Mouse (Mus musculus): ENCODE measurements around the gene Sept10. TPM values are rescaled to one million over a fixed set of nuclear protein-coding genes. Genes with fewer than 3 reads are reported as not detected.

Gene Sept10
- polyA plus RNA-seq, 1 experiment = 30.1 TPM

DNA sequence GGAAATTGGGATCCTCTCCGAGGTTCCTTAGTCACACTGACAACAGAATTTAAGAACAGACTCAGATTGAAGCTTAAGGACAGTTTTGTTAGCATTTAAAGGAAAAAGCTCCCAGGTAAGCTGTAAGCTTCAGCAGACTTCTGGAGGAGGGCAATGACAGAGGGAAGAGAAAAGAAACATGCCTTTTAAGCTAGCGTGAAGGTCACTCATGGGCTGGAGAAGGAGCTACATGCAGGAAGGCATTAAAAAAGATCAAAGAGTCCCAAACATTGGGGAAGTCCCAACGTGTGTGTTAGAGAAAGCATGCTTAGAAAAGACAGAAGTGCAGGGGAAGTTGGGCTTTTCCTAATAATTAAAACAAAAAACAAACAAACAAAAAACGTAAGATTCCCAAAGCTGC, 14.2 kb upstream of the Sept10 start:
- TF ChIP-seq CTCF (IDR thresholded peaks at IDR 0.05; ENCODE audit: borderline replicate concordance, insufficient read depth, low read length) = no peak
- no peak for TF ChIP-seq POLR2A (IDR thresholded peaks at IDR 0.05; ENCODE audit: low read depth, low read length)
- Histone ChIP-seq H3K4me1 (ENCODE audit: control insufficient read depth, insufficient read depth, low read length) (no peaks in the 10 kb centered on the region), H3K27ac (ENCODE audit: insufficient read depth, low read length) (no peak overlapping the region), H3K4me3 (ENCODE audit: insufficient read depth, low read length) (no peak overlapping the region)

DNA sequence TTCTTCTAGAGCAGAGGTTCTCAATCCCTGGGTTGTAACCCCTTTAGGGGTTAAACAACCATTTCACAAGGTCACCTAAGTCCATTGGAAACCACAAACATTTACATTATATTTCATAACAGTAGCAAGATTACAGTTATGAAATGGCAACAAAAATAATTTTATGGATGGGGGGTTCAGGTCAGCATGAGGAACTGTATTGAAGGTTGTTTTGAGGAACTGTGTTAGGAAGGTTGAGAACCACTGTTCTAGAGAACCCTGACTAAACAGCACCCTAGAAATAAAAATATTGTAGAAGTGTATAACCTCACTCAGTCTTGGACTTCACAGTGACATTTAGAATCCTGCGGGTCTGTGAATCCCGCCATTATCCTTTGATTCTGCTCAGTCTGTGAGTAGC, 13.6 kb upstream of the Sept10 start:
- no peaks in the 10 kb centered on the region for H3K4me1 ChIP-seq (ENCODE audit: control insufficient read depth, insufficient read depth, low read length)

DNA sequence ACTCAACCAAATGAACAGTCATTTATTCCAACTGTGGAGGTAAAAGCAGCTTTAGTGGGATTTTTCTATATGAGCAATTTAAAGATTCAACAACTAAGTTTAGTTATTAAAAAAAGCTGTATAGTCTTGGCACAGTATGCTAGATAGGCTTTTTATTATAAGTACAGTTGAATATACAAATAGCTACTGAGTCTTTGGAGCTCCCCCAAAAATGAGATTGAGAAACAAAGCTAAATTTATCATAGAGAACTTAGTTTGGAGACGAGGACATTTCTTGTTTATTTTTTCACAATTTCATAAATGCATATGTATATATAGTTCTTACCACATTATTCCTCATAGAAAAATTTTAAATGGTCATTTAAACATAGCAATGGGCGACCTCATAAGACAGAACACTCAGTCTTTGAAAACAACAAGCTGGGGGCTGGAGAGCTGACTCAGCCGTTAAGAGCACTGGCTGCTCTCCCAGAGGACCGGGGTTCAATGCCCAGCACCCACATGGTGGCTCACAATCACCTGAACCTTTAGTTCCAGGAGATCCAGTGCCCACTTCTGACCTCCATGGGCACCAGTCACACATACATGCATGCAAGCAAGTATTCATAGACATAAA, 7.7 kb upstream of the Sept10 start:
- TF ChIP-seq CTCF (IDR thresholded peaks at IDR 0.05; ENCODE audit: borderline replicate concordance, insufficient read depth, low read length) (no peak), POLR2A (IDR thresholded peaks at IDR 0.05; ENCODE audit: low read depth, low read length) (no peak)
- Histone ChIP-seq H3K4me3 (ENCODE audit: insufficient read depth, low read length) (no peak overlapping the region), H3K27ac (ENCODE audit: insufficient read depth, low read length) (no peak overlapping the region), H3K4me1 (ENCODE audit: control insufficient read depth, insufficient read depth, low read length) (no peaks in the 10 kb centered on the region)

More for the DNA sequence above, 13.6 kb upstream of the Sept10 start:
- no peak overlapping the region for H3K27ac ChIP-seq (ENCODE audit: insufficient read depth, low read length)
- no peak overlapping the region for H3K4me3 ChIP-seq (ENCODE audit: insufficient read depth, low read length)
- TF ChIP-seq CTCF (IDR thresholded peaks at IDR 0.05; ENCODE audit: borderline replicate concordance, insufficient read depth, low read length) (no peak), POLR2A (IDR thresholded peaks at IDR 0.05; ENCODE audit: low read depth, low read length) (no peak)

DNA sequence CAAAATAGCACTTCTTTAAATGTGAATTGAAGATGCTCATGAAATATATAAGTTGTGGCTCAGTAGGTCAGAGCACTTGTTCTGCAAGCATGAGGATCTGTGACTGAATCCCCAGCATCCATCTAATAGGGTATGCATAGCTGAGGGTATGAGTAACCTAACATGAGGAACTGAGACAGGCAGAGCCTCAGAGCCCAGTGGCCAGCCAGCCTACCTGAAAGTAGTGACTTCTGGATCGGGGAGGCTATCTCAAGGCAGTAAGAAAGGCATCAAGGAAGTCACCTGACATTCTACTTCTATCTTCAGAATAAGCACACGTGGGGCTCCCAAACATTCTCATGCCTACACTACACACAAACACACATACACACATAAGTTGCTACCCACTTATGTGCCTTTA, 3.5 kb upstream of the Sept10 start:
- no peak for TF ChIP-seq POLR2A (IDR thresholded peaks at IDR 0.05; ENCODE audit: low read depth, low read length)
- H3K27ac ChIP-seq (ENCODE audit: insufficient read depth, low read length) = no peak overlapping the region
- H3K4me1 ChIP-seq (ENCODE audit: control insufficient read depth, insufficient read depth, low read length) = no peaks in the 10 kb centered on the region
- no peak overlapping the region for H3K4me3 ChIP-seq (ENCODE audit: insufficient read depth, low read length)

DNA sequence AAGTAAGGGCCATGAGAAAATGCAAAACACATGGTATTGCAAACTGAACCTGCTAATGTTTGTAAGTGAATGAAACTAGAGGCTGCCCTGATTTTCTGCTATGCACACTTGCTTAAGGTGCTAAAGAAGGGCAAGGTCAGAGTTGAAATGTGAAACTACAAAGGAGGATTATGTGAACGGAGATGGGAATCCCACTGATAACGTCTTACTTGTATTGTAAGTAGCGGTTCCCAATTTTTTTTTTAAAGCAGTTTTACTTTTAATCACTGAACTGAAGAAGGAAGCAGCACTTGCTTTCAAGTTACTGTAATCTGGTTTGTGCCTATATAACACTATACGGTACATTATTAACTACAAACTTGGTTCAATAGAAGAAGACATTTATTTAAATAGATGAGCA, 2.2 kb upstream of the Sept10 start:
- H3K27ac ChIP-seq (ENCODE audit: insufficient read depth, low read length) = no peak overlapping the region
- no peaks in the 10 kb centered on the region for H3K4me1 ChIP-seq (ENCODE audit: control insufficient read depth, insufficient read depth, low read length)
- peak overlapping the region; percentile 73; the same call in 1 of the 2 replicates for H3K4me3 ChIP-seq (ENCODE audit: insufficient read depth, low read length)
- TF ChIP-seq CTCF (IDR thresholded peaks at IDR 0.05; ENCODE audit: borderline replicate concordance, insufficient read depth, low read length) (no peak), POLR2A (IDR thresholded peaks at IDR 0.05; ENCODE audit: low read depth, low read length) (no peak)

GRCm38 (mm10) chr10:59223301-59223700, 1.7 kb upstream of the Sept10 start:
- no peak for TF ChIP-seq POLR2A (IDR thresholded peaks at IDR 0.05; ENCODE audit: low read depth, low read length)
- TF ChIP-seq CTCF (IDR thresholded peaks at IDR 0.05; ENCODE audit: borderline replicate concordance, insufficient read depth, low read length) = no peak
- Histone ChIP-seq H3K27ac (ENCODE audit: insufficient read depth, low read length) (no peak overlapping the region), H3K4me3 (ENCODE audit: insufficient read depth, low read length) (peak overlapping the region; percentile 73), H3K4me1 (ENCODE audit: control insufficient read depth, insufficient read depth, low read length) (no peaks in the 10 kb centered on the region)

- Histone ChIP-seq H3K4me3 (ENCODE audit: insufficient read depth, low read length) (peak overlapping the region; percentile 73), H3K27ac (ENCODE audit: insufficient read depth, low read length) (no peak overlapping the region), H3K4me1 (ENCODE audit: control insufficient read depth, insufficient read depth, low read length) (no peaks in the 10 kb centered on the region)
- no peak for TF ChIP-seq CTCF (IDR thresholded peaks at IDR 0.05; ENCODE audit: borderline replicate concordance, insufficient read depth, low read length)
- no peak for TF ChIP-seq POLR2A (IDR thresholded peaks at IDR 0.05; ENCODE audit: low read depth, low read length)
Observed at GRCm38 (mm10) chr10:59222271-59223101, 839 bp upstream of the Sept10 start.

GRCm38 (mm10) chr10:59220824-59221472, 699 bp downstream of the Sept10 start:
- Histone ChIP-seq H3K27ac (ENCODE audit: insufficient read depth, low read length) (no peak overlapping the region), H3K4me3 (ENCODE audit: insufficient read depth, low read length) (peak overlapping the region; percentile 73), H3K4me1 (ENCODE audit: control insufficient read depth, insufficient read depth, low read length) (no peaks in the 10 kb centered on the region)
- TF ChIP-seq CTCF (IDR thresholded peaks at IDR 0.05; ENCODE audit: borderline replicate concordance, insufficient read depth, low read length) (no peak), POLR2A (IDR thresholded peaks at IDR 0.05; ENCODE audit: low read depth, low read length) (peak; percentile 51; the same call in 1 of the 2 replicates)

- Histone ChIP-seq H3K4me1 (ENCODE audit: control insufficient read depth, insufficient read depth, low read length) (no peaks in the 10 kb centered on the region), H3K27ac (ENCODE audit: insufficient read depth, low read length) (no peak overlapping the region), H3K4me3 (ENCODE audit: insufficient read depth, low read length) (no peak overlapping the region)
- TF ChIP-seq CTCF (IDR thresholded peaks at IDR 0.05; ENCODE audit: borderline replicate concordance, insufficient read depth, low read length) = no peak
- no peak for TF ChIP-seq POLR2A (IDR thresholded peaks at IDR 0.05; ENCODE audit: low read depth, low read length)
Observed at GRCm38 (mm10) chr10:59200011-59200410, 21.6 kb downstream of the Sept10 start.

DNA sequence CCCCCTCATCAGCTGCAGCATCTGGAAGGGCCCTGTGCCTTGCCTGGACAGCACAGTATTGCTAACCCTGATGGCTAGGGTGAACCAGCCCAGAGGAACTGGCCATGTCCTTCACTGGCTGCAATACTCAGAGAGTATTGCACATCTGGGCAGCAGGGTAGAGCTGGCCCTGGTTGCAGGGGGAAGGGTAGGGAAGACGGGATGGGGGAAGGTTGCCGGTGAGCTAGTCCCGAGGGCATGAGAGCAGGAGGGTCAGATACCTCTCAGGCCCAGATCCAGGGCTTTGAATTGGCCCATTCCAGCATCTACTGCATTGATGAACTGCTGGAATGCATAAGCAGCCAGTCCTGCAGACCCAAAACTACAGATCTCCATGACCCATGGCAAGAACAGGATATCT, 24.9 kb downstream of the Sept10 start:
- H3K27ac ChIP-seq (ENCODE audit: insufficient read depth, low read length) = no peak overlapping the region
- H3K4me3 ChIP-seq (ENCODE audit: insufficient read depth, low read length) = no peak overlapping the region
- TF ChIP-seq CTCF (IDR thresholded peaks at IDR 0.05; ENCODE audit: borderline replicate concordance, insufficient read depth, low read length) (no peak), POLR2A (IDR thresholded peaks at IDR 0.05; ENCODE audit: low read depth, low read length) (no peak)
- no peaks in the 10 kb centered on the region for H3K4me1 ChIP-seq (ENCODE audit: control insufficient read depth, insufficient read depth, low read length)

Measured in embryonic fibroblast, embryonic 13.5 days (primary cell).